Mouse (Mus musculus): ENCODE measurements around the gene Prss38. TPM values are rescaled to one million over a fixed set of nuclear protein-coding genes. Genes with fewer than 3 reads are reported as not detected.
"Not testable (repeated sequence)": the region's sequence is repeated elsewhere in the genome, so short reads cannot be mapped to it uniquely, and the experiment has no call there.

Gene Prss38
- polyA plus RNA-seq, 2 experiments from 2014 or later, result not detected

- not testable (repeated sequence) for ATAC-seq
These were observed 7.5 kb downstream of the Prss38 start for GRCm38 (mm10) chr11:59367955-59368354.

GRCm38 (mm10) chr11:59366633-59367032 lies 8.8 kb downstream of the Prss38 start:
- no peak for ATAC-seq

DNA sequence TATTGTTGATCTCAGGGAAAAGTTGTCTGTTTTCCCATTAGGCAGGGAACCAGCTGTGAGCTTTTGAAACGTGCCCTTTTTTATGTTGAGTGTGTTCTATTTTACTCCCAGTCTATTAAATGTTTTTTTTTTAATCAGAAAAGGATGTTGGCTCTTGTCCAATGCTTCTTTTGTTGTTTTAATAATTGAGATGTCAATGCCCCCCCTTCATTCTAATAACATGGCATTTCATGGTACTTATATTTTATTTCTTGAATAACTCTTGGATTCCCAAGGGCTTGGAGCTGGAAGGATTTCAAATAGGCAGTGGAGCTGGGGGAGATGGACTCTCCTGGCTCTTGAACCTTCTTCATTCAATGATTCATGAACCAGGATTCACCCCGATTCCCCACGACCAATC lies 9.4 kb downstream of the Prss38 start:
- no peak for ATAC-seq

- ATAC-seq, result no peak
These were observed 11.0 kb downstream of the Prss38 start for GRCm38 (mm10) chr11:59364417-59364816.

DNA sequence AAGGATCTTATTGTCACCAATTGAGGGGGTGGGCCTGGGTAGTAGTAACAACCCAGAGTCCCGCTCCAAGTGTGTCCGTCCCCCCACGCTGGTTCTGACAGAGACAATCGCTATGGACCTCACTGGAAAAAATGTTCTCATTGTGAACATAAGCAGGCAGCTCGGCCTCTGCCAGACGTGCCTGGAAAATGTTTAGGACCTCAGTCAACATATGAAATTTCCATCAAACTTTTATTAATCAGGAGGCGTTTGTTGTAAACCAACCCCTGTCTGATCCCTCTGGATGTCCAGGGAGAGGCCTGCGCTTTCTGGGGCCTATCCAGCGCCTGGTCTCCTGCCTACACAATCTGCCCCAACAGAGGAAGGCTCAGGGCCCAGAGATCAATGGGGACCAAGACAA lies 11.4 kb downstream of the Prss38 start:
- no peak for ATAC-seq

- ATAC-seq, result no peak
These were observed 14.2 kb downstream of the Prss38 start for GRCm38 (mm10) chr11:59361291-59361690.

DNA sequence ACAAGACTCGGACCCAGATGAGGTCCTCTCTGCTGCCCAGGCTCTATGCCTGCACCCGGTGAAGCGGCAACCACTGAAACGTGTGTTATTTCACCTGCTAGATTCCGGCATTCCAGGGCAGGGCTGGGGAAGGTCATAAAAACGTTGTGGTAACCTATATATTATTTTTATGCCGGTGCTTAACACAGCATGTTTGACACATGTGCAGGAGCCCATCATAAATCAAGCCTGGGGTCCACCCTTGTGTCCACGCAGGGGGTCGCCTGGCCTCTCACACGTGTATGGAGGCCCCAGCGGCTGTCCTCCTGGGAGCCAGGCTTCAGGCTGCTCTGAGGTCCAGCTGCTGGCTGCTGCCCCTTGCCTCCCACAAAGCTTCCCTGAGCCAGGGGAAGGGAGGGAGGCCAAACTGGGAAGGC lies 18.6 kb downstream of the Prss38 start:
- no peak for ATAC-seq

DNA sequence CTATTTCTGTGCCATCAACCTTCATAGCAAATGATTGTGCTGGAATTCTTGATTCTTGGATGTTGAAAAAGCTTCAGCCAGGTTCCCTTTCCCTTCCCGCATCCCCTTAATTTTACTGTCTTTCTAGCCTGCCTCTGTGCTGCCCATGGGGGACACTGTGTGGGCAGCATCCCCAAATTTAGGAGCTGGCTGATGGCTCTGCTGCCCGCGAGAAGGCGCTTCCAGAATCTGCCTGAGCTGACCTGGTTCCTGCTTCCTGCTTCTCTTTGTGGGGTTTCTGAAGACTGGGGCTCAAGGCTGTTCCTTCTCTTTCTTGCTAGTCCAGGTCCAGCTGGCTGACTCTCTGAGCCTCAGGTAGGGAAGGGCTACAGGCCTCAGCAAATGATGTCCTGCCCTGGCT lies 20.7 kb downstream of the Prss38 start:
- no peak for ATAC-seq

GRCm38 (mm10) chr11:59350326-59350725 lies 25.1 kb downstream of the Prss38 start:
- no peak for ATAC-seq

GRCm38 (mm10) chr11:59346166-59346910 lies 29.1 kb downstream of the Prss38 start:
- no peak for ATAC-seq

DNA sequence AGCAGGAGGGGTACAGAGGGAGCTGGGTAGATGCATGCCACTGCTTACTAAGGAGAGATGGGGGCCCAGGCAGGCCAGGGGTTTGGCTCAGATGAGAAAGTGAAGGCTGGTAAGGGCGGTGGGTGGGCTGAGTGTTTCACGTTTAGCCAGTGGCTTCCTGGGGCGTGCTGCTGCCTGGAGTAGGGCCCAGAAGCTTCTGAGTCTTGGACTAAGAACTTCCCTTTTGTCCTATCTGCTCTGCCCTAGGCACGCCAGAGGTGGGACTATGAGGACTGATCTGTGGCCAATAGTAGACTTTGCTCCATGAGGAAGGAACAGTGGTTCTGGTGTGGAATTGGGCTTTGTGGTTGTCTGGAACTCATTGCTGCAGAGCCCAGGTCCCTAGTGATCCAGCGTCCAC lies 32.5 kb downstream of the Prss38 start:
- ATAC-seq, result no peak

DNA sequence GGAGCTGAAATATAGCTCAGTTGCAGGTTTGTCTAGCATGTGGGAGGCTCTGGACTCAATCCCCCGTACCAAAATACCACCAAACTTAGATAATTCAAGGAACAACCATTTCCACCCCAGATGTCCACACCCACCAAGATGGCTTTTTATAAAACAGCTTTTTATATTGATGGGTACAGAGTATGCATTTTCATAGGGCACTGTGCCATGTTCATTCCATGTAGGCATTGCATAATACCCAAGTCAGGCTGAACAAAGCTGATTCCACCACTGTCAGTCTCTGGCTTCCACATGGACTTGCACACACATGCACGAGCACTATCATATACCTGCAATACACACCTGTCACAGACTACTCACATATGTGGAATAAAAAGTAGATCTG lies 36.7 kb downstream of the Prss38 start:
- no peak for ATAC-seq

DNA sequence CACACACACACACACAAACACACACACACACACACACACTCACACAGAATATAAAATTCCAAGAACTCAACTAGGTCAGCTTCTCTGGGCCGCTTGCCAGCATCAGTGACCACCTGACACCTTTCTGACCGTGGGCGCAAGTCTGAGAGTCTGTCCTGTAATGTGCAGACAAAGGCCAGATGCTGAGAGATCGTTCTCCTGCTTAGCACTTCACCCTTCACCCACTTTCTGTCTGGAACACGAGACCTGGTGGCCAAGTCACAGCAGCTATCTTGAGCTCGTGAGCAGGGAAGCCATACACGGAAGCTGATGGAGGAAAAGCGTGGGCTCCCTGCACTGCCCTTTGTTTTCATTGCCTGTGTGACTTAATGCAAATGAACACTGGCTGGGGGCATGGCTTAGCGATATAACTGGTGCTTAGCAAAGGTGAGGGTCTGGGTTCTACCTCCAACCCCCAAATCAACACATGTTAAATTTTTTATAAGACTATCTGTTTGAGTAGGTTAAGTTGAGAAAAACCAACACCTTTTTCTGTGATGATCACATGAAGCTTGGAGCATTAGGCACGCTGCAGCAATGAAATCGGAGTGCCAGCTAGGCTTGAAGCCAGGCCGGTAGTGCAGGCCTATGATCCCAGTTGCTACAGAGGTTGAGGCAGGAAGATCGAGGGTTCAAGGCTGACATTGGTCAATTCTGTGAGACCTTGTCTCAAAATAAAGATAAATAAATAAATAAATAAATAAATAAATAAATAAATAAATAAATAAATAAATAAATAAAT lies 37.3 kb downstream of the Prss38 start:
- no peak for ATAC-seq

- no peak for ATAC-seq
These were observed 39.1 kb downstream of the Prss38 start for GRCm38 (mm10) chr11:59336381-59336780.

- no peak for ATAC-seq
These were observed 39.5 kb downstream of the Prss38 start for GRCm38 (mm10) chr11:59335942-59336341.

DNA sequence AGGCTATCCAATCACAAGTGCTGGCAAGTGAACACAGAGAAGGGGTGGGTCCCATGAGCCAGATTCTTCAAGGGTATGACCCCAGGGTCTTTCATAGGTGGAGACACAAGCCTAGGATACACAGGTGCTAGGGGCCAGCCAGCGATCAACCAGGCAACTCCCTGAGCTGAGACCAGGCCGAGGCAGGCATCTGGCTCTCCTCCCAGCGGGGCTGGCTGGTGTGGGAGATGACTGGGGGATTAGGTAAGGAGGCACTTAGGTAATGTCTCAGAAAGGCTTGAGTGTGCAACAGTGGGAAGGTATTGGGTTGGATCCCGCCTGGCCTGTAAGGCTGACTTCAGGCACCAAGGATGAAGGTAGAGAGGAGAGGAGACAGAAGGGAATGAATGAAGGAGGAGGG lies 40.3 kb downstream of the Prss38 start:
- ATAC-seq, result no peak

DNA sequence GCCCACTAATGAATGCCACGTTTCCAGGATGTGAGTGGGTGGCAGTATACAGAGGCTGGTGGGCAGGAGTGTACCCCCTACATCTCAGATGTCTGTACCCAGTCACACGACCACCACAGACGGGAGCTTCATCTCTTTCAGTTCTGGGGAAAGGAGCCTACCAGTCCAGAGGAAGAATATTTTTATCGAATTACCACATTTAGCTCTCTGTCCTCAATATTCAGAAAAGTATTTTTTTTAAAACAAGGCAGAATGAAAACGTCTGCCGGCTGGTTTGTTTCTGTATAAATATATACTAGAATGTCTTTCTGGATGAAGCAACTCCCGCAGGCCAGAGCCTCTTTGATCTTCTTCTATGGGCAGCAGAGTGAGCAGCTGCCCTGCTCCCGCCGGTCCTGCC lies 42.5 kb downstream of the Prss38 start:
- ATAC-seq, result no peak

GRCm38 (mm10) chr11:59331167-59331869 lies 44.1 kb downstream of the Prss38 start:
- no peak for ATAC-seq

DNA sequence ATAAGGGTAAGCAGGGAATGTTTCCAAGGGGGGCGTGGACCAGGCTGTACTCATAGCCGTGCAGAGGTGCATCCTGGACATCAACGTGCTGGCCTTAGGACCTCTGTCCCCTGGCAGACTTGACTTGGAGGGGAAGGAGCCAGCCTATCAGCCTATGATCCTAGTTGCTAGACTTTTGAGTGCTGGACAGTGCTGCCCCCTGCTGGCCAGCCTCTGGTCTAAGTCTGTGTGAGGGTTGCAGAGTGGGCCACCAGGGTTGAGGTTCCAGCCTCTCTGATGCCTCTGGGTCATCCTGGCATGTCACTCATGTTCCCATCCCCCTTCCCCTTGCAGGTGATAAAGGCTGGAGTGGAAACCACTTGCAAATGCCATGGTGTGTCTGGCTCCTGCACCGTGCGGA lies 44.9 kb downstream of the Prss38 start:
- no peak for ATAC-seq

DNA sequence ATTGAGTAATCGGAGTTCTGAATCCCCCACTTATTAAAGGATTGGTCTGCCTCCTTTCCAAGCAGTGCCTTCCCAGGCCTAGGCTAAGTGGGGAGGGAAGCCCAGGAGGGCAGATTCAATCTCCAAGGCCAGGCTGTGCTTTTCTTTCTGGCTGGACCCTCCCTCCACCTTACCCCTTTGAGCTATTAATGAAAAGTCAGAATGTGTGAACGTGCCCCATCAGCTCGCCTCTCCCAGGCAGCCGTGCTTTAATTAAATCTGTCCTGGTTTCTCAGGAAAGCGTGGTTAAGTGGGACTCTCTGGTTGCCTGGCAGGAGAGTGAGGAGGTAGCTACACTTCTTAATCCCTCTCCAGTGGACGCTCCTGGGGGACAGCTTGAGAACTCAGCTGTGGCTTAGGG lies 45.8 kb downstream of the Prss38 start:
- no peak for ATAC-seq

- no peak for ATAC-seq
These were observed 47.8 kb downstream of the Prss38 start for GRCm38 (mm10) chr11:59327625-59328024.

GRCm38 (mm10) chr11:59324777-59325176 lies 50.7 kb downstream of the Prss38 start:
- ATAC-seq, result no peak

DNA sequence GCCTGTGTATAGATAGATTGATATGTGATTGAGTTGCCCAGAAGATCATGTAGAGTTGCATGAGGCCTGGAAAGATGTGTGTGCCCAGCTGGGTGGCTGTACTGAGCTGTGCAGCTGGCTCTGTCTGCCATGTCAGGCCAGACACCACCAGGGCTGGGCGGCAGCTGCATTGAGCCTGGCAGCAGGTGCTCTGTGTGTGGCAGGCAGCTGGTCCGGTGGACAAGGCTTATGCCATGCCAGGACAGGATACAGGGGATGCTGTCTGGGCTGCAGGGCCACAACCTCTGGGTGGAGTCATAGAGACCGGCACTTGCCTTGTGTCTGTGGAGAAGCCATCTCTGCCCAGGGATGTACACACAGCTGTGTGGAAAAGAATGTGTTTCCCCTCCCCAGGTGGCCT lies 52.5 kb downstream of the Prss38 start:
- no peak for ATAC-seq

Measured in activated CD4-positive, CD25-positive, alpha-beta regulatory T cell, adult 4 months (primary cell).